Mouse (Mus musculus) liver, embryonic 13.5 days (tissue): Measurements from ENCODE around the gene Zmiz2. TPM values are rescaled to one million over a fixed set of nuclear protein-coding genes. Genes with fewer than 3 reads are reported as not detected.
"Not testable (repeated sequence)": the region's sequence is repeated elsewhere in the genome, so short reads cannot be mapped to it uniquely, and the experiment has no call there.

Experiments used
- ATAC-seq: fragments of 200-750 bp; cut with Nextera tagmentation; 2 replicates; pipeline ENCODE4 v1.8.0; 2017; ENCODE audit warnings: low read depth, mild to moderate bottlenecking, moderate number of reproducible peaks, moderate library complexity
- DNase-seq: peaks from one replicate; pipeline ENCODE4 v3.0.0; 2022
- H3K27ac ChIP-seq: fragments of 300-500 bp; sonication (generic); 2 replicates; pipeline ENCODE4 v1.5.1; 2015; ENCODE audit warnings: moderate library complexity, mild to moderate bottlenecking, inconsistent platforms
- H3K27me3 ChIP-seq: fragments of 300-500 bp; sonication (generic); 2 replicates; pipeline ENCODE4 v1.6.1; 2015; ENCODE audit warnings: mild to moderate bottlenecking, inconsistent platforms
- H3K36me3 ChIP-seq: fragments of 300-500 bp; sonication (generic); 2 replicates; pipeline ENCODE4 v1.6.1; 2015; ENCODE audit warnings: mild to moderate bottlenecking, inconsistent platforms
- H3K4me1 ChIP-seq: fragments of 300-500 bp; sonication (generic); replicated peaks from 2 replicates; pipeline ENCODE4 v1.6.1; 2015; ENCODE audit warnings: inconsistent platforms
- H3K4me2 ChIP-seq: fragments of 300-500 bp; sonication (generic); 2 replicates; pipeline ENCODE4 v1.6.1; 2015; ENCODE audit warnings: inconsistent platforms, mild to moderate bottlenecking, moderate library complexity
- H3K4me3 ChIP-seq: fragments of 300-500 bp; sonication (generic); replicated peaks from 2 replicates; pipeline ENCODE4 v1.5.1; 2015; ENCODE audit warnings: mild to moderate bottlenecking, inconsistent platforms
- H3K9ac ChIP-seq: fragments of 300-500 bp; sonication (generic); 2 replicates; pipeline ENCODE4 v1.6.1; 2015; ENCODE audit warnings: mild to moderate bottlenecking, inconsistent platforms
- H3K9me3 ChIP-seq: fragments of 300-500 bp; sonication (generic); replicated peaks from 2 replicates; pipeline ENCODE4 v1.6.1; 2016; ENCODE audit warnings: inconsistent platforms
- WGBS: fragments of 180-500 bp; shearing (Covaris S2); methylation state at CpG from one replicate; pipeline ENCODE4 v1.1.7; 2015; ENCODE audit not compliant: insufficient replicate concordance; 5-methylcytosine and 5-hydroxymethylcytosine counted together
- polyA plus RNA-seq: library from polyadenylated mRNA; unstranded; fragments of >200 nt; fragmentation: Nextera tagmentation; extraction: Ambion mirVana; gene quantifications from 2 replicates; pipeline ENCODE4 v1.2.1, GENCODE M21; 2015

The Zmiz2 gene
- polyA plus RNA-seq, 1 experiment from 2014 or later, result 4.7 TPM

DNA sequence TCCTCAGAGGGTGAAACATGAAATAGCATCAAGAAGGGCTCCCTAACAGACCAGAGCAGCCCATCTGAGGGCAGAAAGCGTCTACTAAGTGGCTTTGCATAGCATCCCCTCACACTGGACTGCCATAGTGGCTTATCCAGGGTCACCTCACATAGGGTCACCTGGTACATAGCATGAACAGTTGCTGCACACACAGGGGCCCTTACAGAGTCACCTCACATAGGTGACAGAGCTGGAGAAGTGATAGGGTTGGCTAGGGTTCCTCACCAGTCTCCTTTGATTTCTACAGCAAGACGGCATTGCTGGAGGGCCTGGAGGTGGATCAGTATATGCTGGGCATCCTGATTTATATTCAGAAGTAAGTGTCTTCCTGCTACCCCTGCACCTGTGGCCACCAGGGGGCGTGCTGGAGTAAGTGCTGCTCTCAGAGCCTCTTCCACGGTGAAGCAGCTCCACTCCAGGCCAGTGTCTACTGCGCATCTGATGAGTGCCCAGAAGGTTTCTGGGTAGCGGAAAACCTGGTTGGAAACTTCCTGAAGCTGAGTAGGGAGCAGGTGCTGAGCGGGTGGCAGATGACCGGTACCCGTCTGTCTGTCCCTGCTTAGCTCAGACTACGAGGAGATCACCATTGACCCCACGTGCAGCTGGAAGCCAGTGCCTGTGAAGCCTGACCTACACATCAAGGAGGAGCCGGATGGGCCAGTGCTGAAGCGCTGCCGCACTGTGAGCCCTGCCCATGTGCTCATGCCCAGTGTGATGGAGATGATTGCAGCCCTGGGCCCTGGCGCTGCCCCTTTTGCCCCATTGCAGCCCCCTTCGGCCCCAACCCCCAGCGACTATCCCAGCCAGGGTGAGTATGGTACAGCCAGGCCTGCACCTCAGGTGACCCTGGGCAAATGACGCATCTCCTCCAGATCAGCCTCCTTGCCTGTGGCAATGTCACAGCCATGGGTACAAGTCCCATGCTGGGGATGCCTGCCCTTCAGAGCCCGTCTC lies 13.9 kb downstream of the Zmiz2 start:
- no peak overlapping the region for H3K4me3 ChIP-seq
- no peaks in the 10 kb centered on the region for H3K27me3 ChIP-seq
- WGBS, result 80% methylated on average over 19 of the region's 19 CpGs
- H3K9me3 ChIP-seq, result no peaks in the 10 kb centered on the region
- H3K4me2 ChIP-seq, result no peak overlapping the region
- peaks cover 17% of the 10 kb centered on the region for H3K4me1 ChIP-seq
- DNase-seq (peak; percentile 62), ATAC-seq (peak; percentile 37)
- H3K9ac ChIP-seq, result no peak overlapping the region
- H3K27ac ChIP-seq, result no peak overlapping the region
- peaks cover 80% of the 10 kb centered on the region for H3K36me3 ChIP-seq

DNA sequence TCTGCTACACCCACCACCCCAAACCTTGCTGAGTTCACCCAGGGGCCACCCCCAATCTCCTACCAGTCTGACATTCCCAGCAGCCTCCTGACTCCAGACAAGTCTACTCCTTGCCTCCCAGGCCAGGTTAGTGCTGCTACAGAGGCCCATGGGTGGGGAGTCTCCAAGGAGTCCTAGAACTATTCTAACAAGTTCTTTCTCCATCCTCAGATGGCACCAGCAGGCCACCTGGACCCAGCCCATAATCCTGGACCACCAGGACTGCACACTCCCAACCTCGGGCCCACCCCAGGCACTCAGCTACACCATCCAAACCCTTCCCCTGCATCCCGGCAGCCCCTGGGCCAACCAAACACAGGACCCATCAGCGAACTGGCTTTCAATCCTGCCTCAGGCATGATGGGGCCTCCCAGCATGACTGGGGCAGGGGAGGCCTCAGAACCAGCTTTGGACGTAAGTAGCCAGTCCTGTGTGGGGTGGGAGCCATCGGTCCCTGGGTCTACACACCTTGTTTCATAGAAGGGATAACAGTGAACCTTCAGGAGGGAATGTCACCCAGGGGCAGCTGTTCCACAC lies 15.0 kb downstream of the Zmiz2 start:
- no peak for DNase-seq
- H3K4me1 ChIP-seq, result peaks cover 17% of the 10 kb centered on the region
- 82% methylated on average over 5 of the region's 5 CpGs for WGBS
- no peak overlapping the region for H3K4me2 ChIP-seq
- no peak overlapping the region for H3K4me3 ChIP-seq
- H3K9ac ChIP-seq, result no peak overlapping the region
- no peak overlapping the region for H3K27ac ChIP-seq
- no peak for ATAC-seq
- H3K27me3 ChIP-seq, result no peaks in the 10 kb centered on the region
- peaks cover 69% of the 10 kb centered on the region for H3K36me3 ChIP-seq
- no peaks in the 10 kb centered on the region for H3K9me3 ChIP-seq

DNA sequence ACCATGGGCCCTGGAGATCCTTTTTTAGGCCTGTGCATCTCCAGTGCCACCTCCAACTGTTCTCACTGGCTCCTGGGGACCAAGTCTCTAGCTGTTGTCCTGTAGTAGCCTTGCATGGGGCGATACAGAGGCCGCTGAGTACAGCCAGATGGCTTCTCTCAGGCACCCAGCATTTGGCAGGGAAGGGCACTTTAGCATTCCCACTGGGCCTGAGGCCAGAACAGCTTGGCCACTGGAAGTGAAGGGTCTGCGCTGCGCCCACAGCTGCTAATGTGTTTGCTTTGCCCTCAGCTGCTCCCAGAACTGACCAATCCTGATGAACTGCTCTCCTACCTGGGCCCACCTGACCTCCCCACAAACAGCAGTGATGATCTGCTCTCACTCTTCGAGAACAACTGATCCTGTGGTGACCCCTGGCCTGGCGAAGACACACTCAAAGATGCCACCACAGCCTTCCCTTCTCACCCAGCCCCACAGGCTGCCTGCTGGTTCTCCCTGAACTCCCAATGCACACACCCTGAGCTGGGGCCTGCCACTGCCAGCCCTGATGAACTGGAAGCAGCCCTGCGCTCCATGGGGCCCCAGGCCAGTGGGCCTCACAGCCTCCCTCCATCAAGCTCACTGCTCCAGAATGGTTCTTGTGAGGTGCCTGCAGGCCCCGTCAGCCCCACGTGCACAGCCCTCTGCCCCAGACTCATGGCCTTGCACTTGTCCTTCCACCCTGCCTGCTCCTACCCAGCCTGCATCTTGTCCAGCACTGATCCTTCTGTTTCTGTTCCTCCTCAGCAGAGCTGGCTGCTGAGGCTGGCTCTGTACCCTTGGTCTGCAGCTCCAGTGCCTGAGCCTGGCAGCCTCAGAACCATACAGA lies 16.1 kb downstream of the Zmiz2 start:
- peaks cover 59% of the 10 kb centered on the region for H3K36me3 ChIP-seq
- no peaks in the 10 kb centered on the region for H3K27me3 ChIP-seq
- DNase-seq, result no peak
- H3K9ac ChIP-seq, result no peak overlapping the region
- peaks cover 20% of the 10 kb centered on the region for H3K4me1 ChIP-seq
- H3K9me3 ChIP-seq, result no peaks in the 10 kb centered on the region
- no peak overlapping the region for H3K4me3 ChIP-seq
- ATAC-seq, result no peak
- H3K27ac ChIP-seq, result no peak overlapping the region
- 82% methylated on average over 9 of the region's 9 CpGs for WGBS
- H3K4me2 ChIP-seq, result no peak overlapping the region

DNA sequence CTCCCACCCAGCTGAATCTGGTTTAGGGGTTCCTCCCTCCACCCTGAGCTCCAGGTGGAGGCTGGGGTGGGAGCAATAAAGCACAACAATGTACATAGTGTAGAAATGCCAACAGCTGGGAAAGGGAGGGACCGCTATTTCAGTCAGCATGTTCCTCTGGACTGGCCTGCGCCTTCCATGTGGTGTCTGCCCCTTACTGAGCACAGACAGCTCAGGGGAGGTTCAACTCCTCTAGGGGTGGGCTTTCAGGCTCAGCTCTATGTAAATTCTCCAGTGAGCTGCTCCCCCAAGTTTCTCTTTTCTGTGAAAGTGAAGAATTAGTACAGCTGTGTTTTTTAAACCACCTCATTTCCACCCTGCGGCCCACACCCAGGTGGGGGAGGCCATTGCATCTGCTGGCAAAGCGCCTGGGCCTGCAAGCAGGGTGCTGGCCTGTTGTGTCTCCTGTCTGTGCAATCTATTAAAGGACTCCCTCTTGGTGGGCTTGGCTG lies 16.8 kb downstream of the Zmiz2 start:
- peak overlapping the region; percentile 46 for H3K9ac ChIP-seq
- H3K27ac ChIP-seq, result no peak overlapping the region
- H3K4me3 ChIP-seq, result no peak overlapping the region
- DNase-seq (no peak), ATAC-seq (no peak)
- no peaks in the 10 kb centered on the region for H3K9me3 ChIP-seq
- no peak overlapping the region for H3K4me2 ChIP-seq
- peaks cover 25% of the 10 kb centered on the region for H3K4me1 ChIP-seq
- 84% methylated on average over 4 of the region's 4 CpGs for WGBS
- H3K36me3 ChIP-seq, result peaks cover 53% of the 10 kb centered on the region
- H3K27me3 ChIP-seq, result no peaks in the 10 kb centered on the region

DNA sequence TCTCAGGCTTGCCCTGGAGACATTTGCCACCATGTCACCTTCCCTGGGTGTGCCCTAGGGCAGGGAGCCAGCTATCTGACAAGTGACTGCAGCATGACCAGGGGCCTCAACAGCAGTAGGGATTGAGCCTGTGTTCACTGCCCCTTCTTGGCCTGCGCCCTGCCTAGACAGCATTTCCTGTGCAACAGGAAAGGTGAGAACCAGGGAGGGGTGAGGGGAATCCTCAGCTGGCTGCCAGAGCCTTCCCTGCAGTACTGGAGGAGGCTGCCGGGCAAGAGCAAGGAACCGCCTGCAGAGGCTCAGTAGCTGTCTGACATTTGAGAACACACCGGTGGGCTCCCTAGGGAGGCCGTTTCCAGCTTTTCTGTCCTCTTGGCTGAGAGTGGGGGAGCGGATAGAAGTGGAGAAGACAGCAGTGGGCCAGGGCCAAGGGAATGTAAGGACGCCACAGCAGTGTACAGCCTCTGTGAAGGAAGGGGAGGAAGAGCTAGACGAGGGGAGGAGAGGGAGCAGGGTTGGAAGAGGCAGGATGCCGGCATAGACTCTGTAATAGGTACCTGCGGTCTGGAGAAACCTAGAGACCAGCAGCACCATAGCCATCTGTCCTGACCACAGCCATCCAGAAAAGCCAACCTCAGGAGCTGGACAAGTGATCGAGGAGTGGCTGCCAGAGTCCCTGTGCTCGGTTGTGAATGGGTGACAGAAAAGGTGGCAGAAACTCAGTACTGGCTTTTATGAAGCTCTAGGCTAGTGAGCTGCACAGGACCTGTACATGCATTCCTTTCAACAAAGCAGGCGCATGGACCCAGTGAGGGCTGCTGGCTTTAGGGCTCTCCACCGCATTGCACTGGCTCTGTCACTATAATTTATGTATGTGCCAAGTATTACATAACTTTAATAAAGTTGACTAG lies 17.6 kb downstream of the Zmiz2 start:
- no peak overlapping the region for H3K4me2 ChIP-seq
- ATAC-seq, result no peak
- 50% methylated on average over 14 of the region's 14 CpGs for WGBS
- H3K27me3 ChIP-seq, result no peaks in the 10 kb centered on the region
- peaks cover 44% of the 10 kb centered on the region for H3K36me3 ChIP-seq
- H3K4me1 ChIP-seq, result peaks cover 25% of the 10 kb centered on the region
- no peak overlapping the region for H3K9ac ChIP-seq
- no peak for DNase-seq
- no peaks in the 10 kb centered on the region for H3K9me3 ChIP-seq
- H3K4me3 ChIP-seq, result no peak overlapping the region
- no peak overlapping the region; the same call in 1 of the 2 replicates for H3K27ac ChIP-seq

DNA sequence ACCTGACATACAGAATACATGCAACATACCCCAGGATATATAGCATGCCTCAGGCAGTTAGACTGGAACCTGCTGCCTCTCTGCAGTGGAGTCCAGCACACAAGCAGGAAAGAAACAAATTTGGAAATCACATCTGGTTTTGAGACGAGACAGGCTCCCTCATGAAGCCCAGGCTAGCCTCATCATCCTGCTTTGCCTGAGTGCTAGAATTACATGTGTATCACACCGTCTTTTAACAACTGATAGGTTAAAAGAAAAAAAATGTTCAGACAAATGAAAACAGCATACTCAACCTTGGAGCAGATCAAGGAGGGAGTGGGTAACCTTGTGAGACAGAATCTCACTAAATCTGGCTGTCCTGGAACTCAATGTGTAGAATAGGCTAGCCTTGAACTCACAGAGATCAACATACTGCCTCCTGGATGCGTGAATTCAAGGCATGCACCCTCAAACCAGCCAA lies 18.3 kb downstream of the Zmiz2 start:
- 65% methylated on average over 3 of the region's 3 CpGs for WGBS
- Histone ChIP-seq H3K4me1 (peaks cover 25% of the 10 kb centered on the region), H3K27me3 (no peaks in the 10 kb centered on the region), H3K4me3 (no peak overlapping the region), H3K4me2 (no peak overlapping the region), H3K36me3 (peaks cover 38% of the 10 kb centered on the region), H3K27ac (no peak overlapping the region), H3K9me3 (peaks cover 1% of the 10 kb centered on the region; the same call in 1 of the 2 replicates), H3K9ac (no peak overlapping the region)
- DNase-seq, result no peak
- no peak for ATAC-seq

DNA sequence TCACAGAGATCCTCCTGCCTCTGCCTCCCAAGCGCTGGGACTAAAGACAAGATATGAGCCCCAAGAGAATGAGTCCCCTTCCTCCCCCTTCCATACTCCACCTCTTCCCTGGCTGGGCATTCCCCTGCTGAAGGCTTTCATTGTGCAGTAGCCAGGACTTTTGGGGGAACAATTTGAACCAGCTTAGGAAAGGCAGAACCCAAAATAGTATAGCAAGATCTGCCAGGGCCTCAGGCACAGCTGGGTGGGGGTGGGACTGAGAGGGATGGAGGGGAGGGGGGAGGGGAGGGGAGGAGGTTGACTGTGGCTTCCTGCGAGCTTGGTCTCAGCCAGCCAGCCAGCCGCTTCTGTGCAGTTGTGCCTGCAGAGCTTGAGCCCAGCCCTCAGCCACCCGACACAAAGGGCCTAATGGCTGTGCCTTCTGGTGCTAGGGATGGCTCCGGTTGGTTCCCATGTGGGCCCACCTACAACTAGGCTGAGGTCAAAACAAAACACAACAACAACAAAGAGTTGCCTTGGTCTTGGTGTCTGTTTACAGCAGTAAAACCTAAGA lies 21.3 kb downstream of the Zmiz2 start:
- no peaks in the 10 kb centered on the region for H3K27me3 ChIP-seq
- WGBS, result 38% methylated on average over 5 of the region's 5 CpGs
- H3K9me3 ChIP-seq, result peaks cover 24% of the 10 kb centered on the region
- ATAC-seq (no peak), DNase-seq (no peak)
- no peak overlapping the region for H3K27ac ChIP-seq
- no peak overlapping the region for H3K9ac ChIP-seq
- no peak overlapping the region for H3K4me2 ChIP-seq
- no peak overlapping the region for H3K4me3 ChIP-seq
- peaks cover 24% of the 10 kb centered on the region for H3K36me3 ChIP-seq
- peaks cover 33% of the 10 kb centered on the region for H3K4me1 ChIP-seq

DNA sequence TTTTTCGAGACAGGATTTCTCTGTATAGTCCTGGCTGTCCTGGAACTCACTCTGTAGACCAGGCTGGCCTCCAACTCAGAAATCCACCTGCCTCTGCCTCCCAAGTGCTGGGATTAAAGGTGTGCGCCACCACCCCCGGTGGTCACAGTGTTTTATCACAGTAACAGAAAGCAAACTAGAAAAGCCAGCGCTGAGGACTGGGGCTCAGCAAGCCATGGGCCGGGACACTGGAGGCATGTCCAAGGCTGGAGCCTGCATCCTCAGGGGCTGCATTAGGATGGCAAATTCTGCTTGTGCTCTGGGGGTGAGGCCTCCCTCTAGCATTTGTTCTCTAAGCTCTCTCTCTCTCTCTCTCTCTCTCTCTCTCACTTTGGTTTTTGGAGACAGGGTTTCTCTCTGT lies 21.9 kb downstream of the Zmiz2 start:
- H3K9ac ChIP-seq, H3K4me2 ChIP-seq, H3K27ac ChIP-seq, H3K27me3 ChIP-seq, ATAC-seq, DNase-seq, H3K4me3 ChIP-seq: not testable (repeated sequence)
- 70% methylated on average over 5 of the region's 5 CpGs for WGBS
- H3K9me3 ChIP-seq, result peaks cover 24% of the 10 kb centered on the region
- H3K4me1 ChIP-seq, result peaks cover 30% of the 10 kb centered on the region
- H3K36me3 ChIP-seq, result peaks cover 19% of the 10 kb centered on the region

DNA sequence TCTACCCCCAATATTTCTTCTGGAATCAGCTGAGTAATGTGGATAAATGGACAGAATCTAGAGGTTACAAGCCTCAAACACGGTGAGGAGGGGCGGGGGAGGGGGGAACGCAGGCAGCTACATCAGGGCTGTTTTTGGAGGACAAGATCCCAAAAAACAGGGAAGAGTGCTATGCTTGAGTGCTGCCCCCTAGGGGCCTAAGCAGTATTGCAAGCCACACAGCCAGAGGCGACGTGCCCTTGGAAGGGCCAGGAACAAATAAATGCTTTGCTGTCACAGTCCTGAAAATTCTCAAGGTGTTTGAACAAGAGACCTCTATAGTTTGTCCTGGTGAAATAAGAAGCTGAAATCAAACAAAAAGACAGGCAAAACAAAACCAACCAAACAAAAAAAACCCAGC lies 22.8 kb downstream of the Zmiz2 start:
- ATAC-seq, result no peak
- Histone ChIP-seq H3K9me3 (peaks cover 24% of the 10 kb centered on the region), H3K9ac (no peak overlapping the region), H3K27ac (no peak overlapping the region), H3K4me1 (peaks cover 29% of the 10 kb centered on the region), H3K4me2 (no peak overlapping the region), H3K4me3 (no peak overlapping the region), H3K36me3 (peaks cover 16% of the 10 kb centered on the region), H3K27me3 (no peaks in the 10 kb centered on the region)
- peak; percentile 55 for DNase-seq
- 6% methylated on average over 5 of the region's 5 CpGs for WGBS

DNA sequence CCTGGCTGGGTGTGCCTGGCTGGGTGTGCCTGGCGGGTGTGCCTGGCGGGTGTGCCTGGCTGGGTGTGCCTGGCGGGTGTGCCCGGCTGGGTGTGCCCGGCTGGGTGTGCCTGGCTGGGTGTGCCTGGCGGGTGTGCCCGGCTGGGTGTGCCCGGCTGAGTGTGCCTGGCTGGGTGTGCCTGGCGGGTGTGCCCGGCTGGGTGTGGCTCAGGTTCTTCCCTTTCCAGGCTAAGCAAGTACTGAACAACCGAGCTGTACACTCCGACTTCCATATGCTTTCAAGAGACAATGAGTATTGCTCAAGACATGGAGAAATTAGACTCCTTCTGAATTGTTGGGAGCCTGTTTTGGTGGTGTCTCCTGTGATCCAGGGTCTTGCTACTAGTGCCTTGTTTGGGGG lies 24.4 kb downstream of the Zmiz2 start:
- peaks cover 31% of the 10 kb centered on the region for H3K36me3 ChIP-seq
- peak overlapping the region; percentile 83 for H3K27ac ChIP-seq
- 85% methylated on average over 12 of the region's 12 CpGs for WGBS
- H3K4me2 ChIP-seq, result no peak overlapping the region
- peaks cover 45% of the 10 kb centered on the region for H3K4me1 ChIP-seq
- peaks cover 24% of the 10 kb centered on the region for H3K9me3 ChIP-seq
- H3K9ac ChIP-seq, result no peak overlapping the region
- DNase-seq (no peak), ATAC-seq (no peak)
- H3K27me3 ChIP-seq, result no peaks in the 10 kb centered on the region
- no peak overlapping the region for H3K4me3 ChIP-seq
